Mouse (Mus musculus): ENCODE measurements at regions not wholly inside any gene's neighbourhood (a gene's known extent, or its start where the extent isn't known, plus 50 kb on each side); places are given as distances from the start of the nearest gene placed in this dataset.

DNA sequence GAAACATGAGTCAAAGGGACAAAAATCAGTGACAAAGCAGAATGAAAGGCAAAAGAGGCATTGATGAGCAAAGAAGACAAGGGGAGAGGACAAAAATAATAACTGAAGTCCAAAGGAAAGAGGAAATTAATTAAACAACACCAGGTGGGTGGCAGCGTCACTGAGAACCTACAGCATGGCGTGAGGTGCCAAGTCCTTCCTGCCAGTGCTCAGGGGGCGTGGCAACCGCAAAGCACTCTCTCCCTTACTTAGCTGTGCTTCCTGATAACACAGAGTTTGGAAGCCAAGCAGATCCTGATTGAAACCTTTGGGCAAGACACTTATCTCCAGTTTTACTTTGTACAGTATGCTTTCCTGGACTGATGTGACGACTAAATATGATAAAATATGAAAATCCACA, 199.9 kb upstream of the Gm6657 start:
- TF ChIP-seq POLR2A (IDR thresholded peaks at IDR 0.05; ENCODE audit: low read depth, low read length) (no peak), CTCF (conservative IDR thresholded peaks at IDR 0.05; ENCODE audit: insufficient read depth, insufficient read length, low read depth, low read length) (no peak)
